Mouse (Mus musculus): ENCODE results near the gene Sstr5. TPM values are rescaled to one million over a fixed set of nuclear protein-coding genes. Genes with fewer than 3 reads are reported as not detected.

Gene Sstr5
- polyA plus RNA-seq, 1 experiment, result not detected

DNA sequence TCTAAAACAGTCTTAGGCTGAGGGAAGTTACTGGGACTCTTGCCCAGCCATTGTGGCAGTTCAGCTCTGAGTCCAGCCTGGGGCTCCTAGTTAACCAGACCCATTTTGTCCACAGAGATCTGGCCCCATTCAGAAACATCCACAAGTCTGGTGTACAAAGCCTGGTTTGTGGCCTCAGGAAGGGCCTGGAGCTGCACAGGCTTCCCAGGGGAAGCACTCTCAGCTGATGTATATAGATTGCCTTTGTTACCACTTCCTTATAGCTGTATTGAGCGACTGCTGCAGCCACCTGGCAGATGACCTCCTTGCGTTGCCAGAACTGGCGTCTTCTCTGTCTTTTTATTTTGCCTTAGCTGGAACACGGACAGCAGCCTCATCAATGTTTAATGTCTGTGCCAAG is 52.0 kb downstream of the Sstr5 start:
- Histone ChIP-seq H3ac (ENCODE audit: control insufficient read depth, insufficient read length) (no peak overlapping the region), H3K4me3 (no peak overlapping the region), H3K79me2 (ENCODE audit: control insufficient read depth, insufficient read depth) (no peaks in the 10 kb centered on the region), H3K27me3 (ENCODE audit: control insufficient read depth, insufficient read depth, insufficient read length) (peaks cover 75% of the 10 kb centered on the region), H3K36me3 (ENCODE audit: control insufficient read depth, insufficient read depth) (no peaks in the 10 kb centered on the region), H3K4me2 (ENCODE audit: low read depth) (no peak overlapping the region)
- TF ChIP-seq SRF (IDR thresholded peaks at IDR 0.05; ENCODE audit: control insufficient read depth, insufficient read length, low read depth) (no peak), TCF12 (IDR thresholded peaks at IDR 0.05; ENCODE audit: insufficient read depth, poor library complexity, severe bottlenecking) (no peak), CEBPB (IDR thresholded peaks at IDR 0.05; ENCODE audit: insufficient read depth, poor library complexity, severe bottlenecking) (no peak), POLR2A (IDR thresholded peaks at IDR 0.05; ENCODE audit: insufficient read length, low read depth) (no peak), TCF3 (IDR thresholded peaks at IDR 0.05; ENCODE audit: insufficient read length, low read depth) (no peak), E2F4 (IDR thresholded peaks at IDR 0.05; ENCODE audit: insufficient read depth) (no peak), MYOG (IDR thresholded peaks at IDR 0.05; ENCODE audit: control insufficient read depth in 1 of 3, insufficient read depth in 1 of 3, insufficient read length in 2 of 3, low read depth in 2 of 3) (no peak), REST (IDR thresholded peaks at IDR 0.05; ENCODE audit: insufficient read depth, insufficient read length) (no peak), MAX (IDR thresholded peaks at IDR 0.05; ENCODE audit: low read depth) (no peak), MYOD1 (IDR thresholded peaks at IDR 0.05; ENCODE audit: control insufficient read depth in 1 of 3, insufficient read length in 2 of 3, low read depth in 2 of 3) (no peak), POLR2AphosphoS2 (IDR thresholded peaks at IDR 0.05; ENCODE audit: insufficient read length, low read depth) (no peak), USF1 (IDR thresholded peaks at IDR 0.05; ENCODE audit: low read depth) (no peak)

DNA sequence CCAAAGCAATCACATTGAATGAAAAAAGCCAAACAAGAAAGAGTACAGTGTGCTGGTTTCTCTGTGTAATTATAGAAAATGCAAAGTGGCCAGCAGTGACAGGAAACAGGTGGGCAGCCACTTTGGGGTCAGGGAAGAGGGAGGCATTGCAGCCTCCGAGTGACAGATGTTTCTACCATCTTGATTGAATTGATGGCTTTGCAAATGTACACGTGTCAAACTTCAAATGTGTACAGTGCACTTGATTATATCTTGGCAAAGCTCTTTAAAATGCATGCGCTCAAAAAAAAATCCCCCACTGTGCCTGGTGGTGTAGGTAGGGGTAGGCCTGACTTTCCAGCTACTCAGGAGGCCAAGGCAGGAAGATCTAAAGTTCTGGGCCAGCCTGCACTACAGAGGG is 54.2 kb downstream of the Sstr5 start:
- H3K36me3 ChIP-seq (ENCODE audit: control insufficient read depth, insufficient read depth), result no peaks in the 10 kb centered on the region
- no peak for TF ChIP-seq MAX (IDR thresholded peaks at IDR 0.05; ENCODE audit: low read depth)
- no peak for TF ChIP-seq E2F4 (IDR thresholded peaks at IDR 0.05; ENCODE audit: insufficient read depth)
- TF ChIP-seq MYOD1 (IDR thresholded peaks at IDR 0.05; ENCODE audit: control insufficient read depth in 1 of 3, insufficient read length in 2 of 3, low read depth in 2 of 3), result no peak
- TF ChIP-seq CEBPB (IDR thresholded peaks at IDR 0.05; ENCODE audit: insufficient read depth, poor library complexity, severe bottlenecking), result no peak
- TF ChIP-seq TCF12 (IDR thresholded peaks at IDR 0.05; ENCODE audit: insufficient read depth, poor library complexity, severe bottlenecking), result no peak
- TF ChIP-seq POLR2AphosphoS2 (IDR thresholded peaks at IDR 0.05; ENCODE audit: insufficient read length, low read depth), result no peak
- TF ChIP-seq SRF (IDR thresholded peaks at IDR 0.05; ENCODE audit: control insufficient read depth, insufficient read length, low read depth), result no peak
- no peak for TF ChIP-seq USF1 (IDR thresholded peaks at IDR 0.05; ENCODE audit: low read depth)
- no peak for TF ChIP-seq REST (IDR thresholded peaks at IDR 0.05; ENCODE audit: insufficient read depth, insufficient read length)
- H3K27me3 ChIP-seq (ENCODE audit: control insufficient read depth, insufficient read depth, insufficient read length), result peaks cover 71% of the 10 kb centered on the region
- no peak overlapping the region for H3K4me2 ChIP-seq (ENCODE audit: low read depth)
- no peak overlapping the region for H3K4me3 ChIP-seq
- no peaks in the 10 kb centered on the region for H3K79me2 ChIP-seq (ENCODE audit: control insufficient read depth, insufficient read depth)
- H3ac ChIP-seq (ENCODE audit: control insufficient read depth, insufficient read length), result no peak overlapping the region

DNA sequence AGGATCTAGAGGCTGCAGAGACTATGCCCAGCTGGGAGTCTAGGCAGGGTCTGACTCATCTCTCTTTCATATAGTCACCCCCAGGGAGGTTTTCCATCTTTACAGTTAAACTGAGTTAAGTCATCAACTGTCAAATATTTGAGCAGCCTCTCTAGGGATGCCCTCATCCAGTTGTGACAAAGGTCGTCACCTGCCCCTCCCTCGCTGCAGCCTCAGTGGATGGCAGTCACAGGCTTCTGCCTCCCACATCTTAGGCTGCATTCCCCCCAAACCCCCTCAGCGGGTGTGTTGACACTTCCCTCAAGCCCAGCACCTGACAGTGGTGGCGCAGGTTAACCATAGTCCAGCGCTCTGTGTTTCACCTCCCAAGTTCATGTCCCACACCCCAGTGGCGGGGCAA is 55.7 kb downstream of the Sstr5 start:
- H3K27me3 ChIP-seq (ENCODE audit: control insufficient read depth, insufficient read depth, insufficient read length), result peaks cover 66% of the 10 kb centered on the region
- no peaks in the 10 kb centered on the region for H3K79me2 ChIP-seq (ENCODE audit: control insufficient read depth, insufficient read depth)
- H3K36me3 ChIP-seq (ENCODE audit: control insufficient read depth, insufficient read depth), result no peaks in the 10 kb centered on the region
- H3K4me2 ChIP-seq (ENCODE audit: low read depth), result no peak overlapping the region
- H3K4me3 ChIP-seq, result no peak overlapping the region
- TF ChIP-seq POLR2AphosphoS2 (IDR thresholded peaks at IDR 0.05; ENCODE audit: insufficient read length, low read depth) (no peak), CEBPB (IDR thresholded peaks at IDR 0.05; ENCODE audit: insufficient read depth, poor library complexity, severe bottlenecking) (no peak), USF1 (IDR thresholded peaks at IDR 0.05; ENCODE audit: low read depth) (no peak), TCF3 (IDR thresholded peaks at IDR 0.05; ENCODE audit: insufficient read length, low read depth) (no peak)
- H3ac ChIP-seq (ENCODE audit: control insufficient read depth, insufficient read length), result no peak overlapping the region

Other genes with a start within 250 kb of the Sstr5 start
- 0.01 TPM for gene Baiap3, start 240.9 kb downstream of the Sstr5 start, polyA plus RNA-seq (2012; fragmentation: generic; extraction: Trizol)
- 246 TPM for gene Ube2i, start 222.7 kb downstream of the Sstr5 start, polyA plus RNA-seq (2012; fragmentation: generic; extraction: Trizol)
- not detected for gene Prss34, start 198.9 kb downstream of the Sstr5 start, polyA plus RNA-seq (2012; fragmentation: generic; extraction: Trizol)
- gene Prss28, start 188.6 kb downstream of the Sstr5 start, polyA plus RNA-seq (2012; fragmentation: generic; extraction: Trizol), result not detected
- not detected for gene Prss29, start 178.6 kb downstream of the Sstr5 start, polyA plus RNA-seq (2012; fragmentation: generic; extraction: Trizol)
- gene Tpsab1, start 151.7 kb downstream of the Sstr5 start, polyA plus RNA-seq (2012; fragmentation: generic; extraction: Trizol), result 0.47 TPM
- gene Tpsb2, start 131.0 kb downstream of the Sstr5 start, polyA plus RNA-seq (2012; fragmentation: generic; extraction: Trizol), result not detected
- not detected for gene Tpsg1, start 128.0 kb downstream of the Sstr5 start, polyA plus RNA-seq (2012; fragmentation: generic; extraction: Trizol)
- gene Cacna1h, start 63.5 kb downstream of the Sstr5 start, polyA plus RNA-seq (2012; fragmentation: generic; extraction: Trizol), result 0.12 TPM
- gene Tekt4, start 42.7 kb downstream of the Sstr5 start, polyA plus RNA-seq (2012; fragmentation: generic; extraction: Trizol), result not detected
- 14.3 TPM for gene Sox8, start 73.4 kb upstream of the Sstr5 start, polyA plus RNA-seq (2012; fragmentation: generic; extraction: Trizol)
- 36.3 TPM for gene Lmf1, start 81.8 kb upstream of the Sstr5 start, polyA plus RNA-seq (2012; fragmentation: generic; extraction: Trizol)
- gene Gng13, start 219.9 kb upstream of the Sstr5 start, polyA plus RNA-seq (2012; fragmentation: generic; extraction: Trizol), result 0.24 TPM
- 7.2 TPM for gene Chtf18, start 230.1 kb upstream of the Sstr5 start, polyA plus RNA-seq (2012; fragmentation: generic; extraction: Trizol)
- 13.0 TPM for gene Rpusd1, start 230.4 kb upstream of the Sstr5 start, polyA plus RNA-seq (2012; fragmentation: generic; extraction: Trizol)
- gene Mslnl, start 238.8 kb upstream of the Sstr5 start, polyA plus RNA-seq (2012; fragmentation: generic; extraction: Trizol), result not detected